Mouse (Mus musculus) heart, adult 2 months (tissue): ENCODE data around the gene Tdrkh. TPM values are rescaled to one million over a fixed set of nuclear protein-coding genes. Genes with fewer than 3 reads are reported as not detected.

Source experiments
- DNase-seq, 2 experiments: peaks; one replicate each; pipeline ENCODE4 v3.0.0; 2021
- H3K27ac ChIP-seq: fragments of 200-600 bp; 2 replicates; pipeline ENCODE4 v1.8.1; 2022
- H3K27me3 ChIP-seq: fragments of 200-500 bp; 2 replicates; pipeline ENCODE4 v1.6.1; 2012; ENCODE audit warnings: mild to moderate bottlenecking, low read length, inconsistent platforms, mixed read lengths; ENCODE audit not compliant: control insufficient read depth, insufficient read depth
- H3K36me3 ChIP-seq: fragments of 200-500 bp; 2 replicates; pipeline ENCODE4 v1.6.1; 2012; ENCODE audit warnings: low read length, inconsistent platforms; ENCODE audit not compliant: control insufficient read depth, insufficient read depth
- H3K4me1 ChIP-seq: fragments of 200-500 bp; 2 replicates; pipeline ENCODE4 v1.6.1; 2011; ENCODE audit warnings: low read length; ENCODE audit not compliant: control insufficient read depth, insufficient read depth
- H3K4me3 ChIP-seq: fragments of 200-600 bp; 2 replicates; pipeline ENCODE4 v1.8.1; 2022
- H3K79me2 ChIP-seq: fragments of 200-500 bp; replicated peaks from 2 replicates; pipeline ENCODE4 v1.6.1; 2012; ENCODE audit warnings: mild to moderate bottlenecking, inconsistent platforms, low read length, moderate library complexity, mixed read lengths; ENCODE audit not compliant: control insufficient read depth, insufficient read depth
- H3K9ac ChIP-seq: fragments of 200-500 bp; 2 replicates; pipeline ENCODE4 v1.6.1; 2012; ENCODE audit warnings: low read depth, mild to moderate bottlenecking, control low read depth, inconsistent platforms, low read length, mixed read lengths
- CTCF ChIP-seq: fragments of 200-600 bp; IDR thresholded peaks from 2 replicates; pipeline ENCODE4 v1.8.1; 2022; ENCODE audit warnings: antibody characterized with exemption, mild to moderate bottlenecking, moderate library complexity
- EP300 ChIP-seq: fragments of 200-500 bp; IDR thresholded peaks from 2 replicates; pipeline ENCODE4 v1.6.1; 2011; ENCODE audit warnings: low read depth, low read length, control low read depth; ENCODE audit not compliant: insufficient read depth
- POLR2A ChIP-seq: fragments of 200-500 bp; IDR thresholded peaks from 2 replicates; pipeline ENCODE4 v1.6.1; 2011; ENCODE audit warnings: mild to moderate bottlenecking, low read depth, low read length, control low read depth; ENCODE audit not compliant: insufficient read depth
- WGBS: fragments of 180-500 bp; shearing (Covaris S2); methylation state at CpG from one replicate; pipeline ENCODE4 v1.1.7; 2018; 5-methylcytosine and 5-hydroxymethylcytosine counted together
- intact Hi-C: fragments of 180-260 bp; cut with DNase I; formaldehyde crosslinking; loops from one replicate; pipeline ENCODE4 v1.15.1; 2025
- polyA plus RNA-seq: library from polyadenylated mRNA; depleted of rRNA; stranded (reverse); fragments of >200 nt; gene quantifications from 2 replicates; pipeline ENCODE4 v1.2.3, GENCODE M21; 2012
- total RNA-seq, 2 experiments: library from RNA; stranded (reverse); gene quantifications; 2 replicates each; pipeline ENCODE4 v1.2.3; 2021

The Tdrkh gene
- total and polyA plus RNA-seq, 3 experiments = 0.64 to 4.9 (median 3.9) TPM

GRCm38 (mm10) chr3:94379831-94380510 lies 33.1 kb upstream of the Tdrkh start:
- WGBS = 33% methylated on average over 9 of the region's 9 CpGs
- no peak overlapping the region for H3K4me3 ChIP-seq

DNA sequence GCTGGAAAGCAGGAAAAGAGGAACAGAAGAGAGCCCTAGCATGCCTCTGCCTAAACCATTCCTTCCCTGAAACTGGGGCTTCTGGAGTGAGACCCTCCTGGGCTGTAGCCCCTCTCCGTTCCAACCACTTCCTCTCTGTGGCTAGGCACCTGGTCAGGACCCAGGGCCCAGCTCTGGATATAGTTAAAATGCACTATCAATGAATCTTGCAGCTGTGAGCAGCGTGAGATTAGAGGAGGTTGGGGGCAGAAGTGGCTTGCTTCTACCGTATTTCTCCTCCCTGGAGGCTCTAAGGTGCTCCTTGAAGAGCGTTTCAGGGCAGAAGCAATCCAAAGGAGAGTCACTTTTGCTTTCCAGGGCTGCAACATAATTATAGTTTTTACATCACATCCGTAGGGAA lies 30.8 kb upstream of the Tdrkh start:
- no peaks in the 10 kb centered on the region for H3K36me3 ChIP-seq
- WGBS = 61% methylated on average over 5 of the region's 5 CpGs
- TF ChIP-seq CTCF (no peak), POLR2A (no peak), EP300 (no peak)
- intact Hi-C loops = no loop called here
- DNase-seq = no peak
- H3K27ac ChIP-seq = no peak overlapping the region
- H3K27me3 ChIP-seq = no peaks in the 10 kb centered on the region
- no peak overlapping the region for H3K4me3 ChIP-seq
- no peak overlapping the region for H3K9ac ChIP-seq
- H3K79me2 ChIP-seq = no peaks in the 10 kb centered on the region
- H3K4me1 ChIP-seq = no peaks in the 10 kb centered on the region

More at GRCm38 (mm10) chr3:94379831-94380510, 33.1 kb upstream of the Tdrkh start:
- Histone ChIP-seq H3K36me3 (no peaks in the 10 kb centered on the region), H3K4me1 (no peaks in the 10 kb centered on the region), H3K79me2 (no peaks in the 10 kb centered on the region), H3K27me3 (no peaks in the 10 kb centered on the region; the same call in 1 of the 2 replicates), H3K9ac (no peak overlapping the region), H3K27ac (no peak overlapping the region)
- no peak for DNase-seq
- TF ChIP-seq EP300 = no peak
- no peak for TF ChIP-seq POLR2A
- TF ChIP-seq CTCF = no peak
- intact Hi-C loops = no loop called here

DNA sequence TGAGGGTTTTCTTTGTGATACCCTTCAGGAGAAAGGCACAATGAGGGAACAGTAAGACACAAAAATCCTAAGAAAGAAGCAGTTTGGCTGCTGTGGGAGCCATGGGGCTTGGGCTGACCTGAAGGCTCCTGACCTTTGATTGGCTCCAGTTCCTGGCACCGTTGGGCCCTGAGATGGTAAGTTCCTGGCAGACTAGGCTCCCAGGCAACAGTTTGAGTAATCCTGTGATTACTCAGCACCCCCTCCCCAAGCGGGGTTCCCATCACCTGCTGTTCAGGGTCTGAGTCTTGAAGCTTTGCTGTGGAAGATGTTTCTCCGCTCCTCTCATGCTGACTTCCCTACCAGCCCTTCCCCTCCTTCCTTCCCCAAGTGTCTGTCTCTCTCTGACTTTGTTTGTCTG lies 29.6 kb upstream of the Tdrkh start:
- H3K79me2 ChIP-seq = no peaks in the 10 kb centered on the region
- H3K4me1 ChIP-seq = no peaks in the 10 kb centered on the region
- no peak for DNase-seq
- no peak overlapping the region for H3K9ac ChIP-seq
- WGBS = 59% methylated on average over 3 of the region's 3 CpGs
- H3K27me3 ChIP-seq = no peaks in the 10 kb centered on the region
- H3K27ac ChIP-seq = no peak overlapping the region
- intact Hi-C loops = no loop called here
- no peak overlapping the region for H3K4me3 ChIP-seq
- TF ChIP-seq CTCF (no peak), EP300 (no peak), POLR2A (no peak)
- H3K36me3 ChIP-seq = no peaks in the 10 kb centered on the region

- Histone ChIP-seq H3K27ac (no peak overlapping the region), H3K27me3 (no peaks in the 10 kb centered on the region), H3K36me3 (no peaks in the 10 kb centered on the region), H3K4me1 (no peaks in the 10 kb centered on the region), H3K4me3 (no peak overlapping the region), H3K79me2 (no peaks in the 10 kb centered on the region), H3K9ac (no peak overlapping the region)
- intact Hi-C loops = no loop called here
- TF ChIP-seq CTCF (no peak), EP300 (no peak), POLR2A (no peak)
- DNase-seq = no peak
- WGBS = 67% methylated on average over 4 of the region's 4 CpGs
These were observed 26.4 kb upstream of the Tdrkh start for GRCm38 (mm10) chr3:94386671-94387070.

GRCm38 (mm10) chr3:94387391-94387790 lies 25.7 kb upstream of the Tdrkh start:
- DNase-seq = no peak
- no peak overlapping the region for H3K9ac ChIP-seq
- no peaks in the 10 kb centered on the region for H3K79me2 ChIP-seq
- H3K36me3 ChIP-seq = no peaks in the 10 kb centered on the region
- H3K27ac ChIP-seq = no peak overlapping the region
- 85% methylated on average over 10 of the region's 10 CpGs for WGBS
- TF ChIP-seq CTCF (no peak), POLR2A (no peak), EP300 (no peak)
- H3K4me3 ChIP-seq = no peak overlapping the region
- intact Hi-C loops = no loop called here
- no peaks in the 10 kb centered on the region for H3K4me1 ChIP-seq
- no peaks in the 10 kb centered on the region for H3K27me3 ChIP-seq

DNA sequence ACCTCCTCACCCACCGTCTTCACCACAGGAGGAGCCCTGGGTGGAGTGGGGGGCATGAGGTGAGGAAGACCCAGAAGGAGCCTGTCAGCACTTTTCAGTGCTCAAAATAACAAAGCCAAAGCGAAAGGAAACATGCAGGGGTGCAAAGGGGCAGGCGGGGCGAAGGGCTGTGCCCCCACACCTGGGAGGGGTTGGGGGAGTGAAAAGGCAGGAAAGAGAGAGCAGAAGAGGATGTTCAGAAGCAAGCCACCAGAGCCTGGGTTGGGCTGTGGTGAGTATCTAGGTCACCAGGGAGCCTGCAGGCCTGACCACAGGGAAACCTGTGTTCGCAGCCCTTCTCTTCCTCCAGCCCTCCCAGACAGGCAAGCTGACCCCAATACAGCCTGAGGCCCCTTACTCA lies 25.0 kb upstream of the Tdrkh start:
- WGBS = 64% methylated on average over 5 of the region's 5 CpGs
- H3K27me3 ChIP-seq = no peaks in the 10 kb centered on the region
- H3K36me3 ChIP-seq = no peaks in the 10 kb centered on the region
- H3K79me2 ChIP-seq = no peaks in the 10 kb centered on the region
- H3K27ac ChIP-seq = no peak overlapping the region
- H3K4me1 ChIP-seq = no peaks in the 10 kb centered on the region
- intact Hi-C loops = no loop called here
- no peak for DNase-seq
- no peak overlapping the region for H3K9ac ChIP-seq
- H3K4me3 ChIP-seq = no peak overlapping the region
- TF ChIP-seq EP300 (no peak), CTCF (no peak), POLR2A (no peak)
